Mouse (Mus musculus) C2C12 (cell line): Measurements from ENCODE around the gene Trp53i11. TPM values are rescaled to one million over a fixed set of nuclear protein-coding genes. Genes with fewer than 3 reads are reported as not detected.

Experiments
- H3K27me3 ChIP-seq: one replicate; pipeline ENCODE4 v1.6.1; 2011; ENCODE audit not compliant: control insufficient read depth, insufficient read depth, insufficient read length
- H3K36me3 ChIP-seq: one replicate; pipeline ENCODE4 v1.6.1; 2011; ENCODE audit not compliant: control insufficient read depth, insufficient read depth
- H3K4me3 ChIP-seq: one replicate; pipeline ENCODE4 v1.5.1; 2011; ENCODE audit warnings: mild to moderate bottlenecking, control low read depth; ENCODE audit not compliant: poor library complexity, insufficient read depth, severe bottlenecking
- H3K79me2 ChIP-seq: one replicate; pipeline ENCODE4 v1.6.1; 2011; ENCODE audit not compliant: control insufficient read depth, insufficient read depth
- H3K79me3 ChIP-seq: one replicate; pipeline ENCODE4 v1.6.1; 2011; ENCODE audit warnings: low read depth, control low read depth
- H3ac ChIP-seq: one replicate; pipeline ENCODE3; 2011; ENCODE audit warnings: low read depth; ENCODE audit not compliant: control insufficient read depth, insufficient read length
- CEBPB ChIP-seq: IDR thresholded peaks from one replicate; pipeline ENCODE4 v1.6.1; 2011; ENCODE audit warnings: low read depth, mild to moderate bottlenecking, control low read depth, moderate library complexity
- CTCF ChIP-seq: IDR thresholded peaks from one replicate; pipeline ENCODE4 v1.5.1; 2011; ENCODE audit not compliant: control insufficient read depth, insufficient read depth, insufficient read length
- FOSL1 ChIP-seq: IDR thresholded peaks from one replicate; pipeline ENCODE4 v1.8.0; 2011; ENCODE audit warnings: mild to moderate bottlenecking, low read length; ENCODE audit not compliant: poor library complexity, insufficient read depth, severe bottlenecking
- MAX ChIP-seq: IDR thresholded peaks from one replicate; pipeline ENCODE4 v1.6.1; 2011; ENCODE audit warnings: mild to moderate bottlenecking, control low read depth
- MYOD1 ChIP-seq: IDR thresholded peaks from one replicate; pipeline ENCODE4 v1.6.1; 2011; ENCODE audit warnings: low read depth; ENCODE audit not compliant: control insufficient read depth, insufficient read length
- MYOG ChIP-seq: IDR thresholded peaks from one replicate; pipeline ENCODE4 v1.6.1; 2011; ENCODE audit not compliant: control insufficient read depth, insufficient read length; ENCODE audit errors: extremely low read depth
- USF1 ChIP-seq: IDR thresholded peaks from one replicate; pipeline ENCODE4 v1.6.1; 2011; ENCODE audit warnings: low read depth, mild to moderate bottlenecking, control low read depth, moderate library complexity
- polyA plus RNA-seq: library from polyadenylated mRNA; unstranded; fragments of >200 nt; fragmentation: generic; extraction: Trizol; gene quantifications from one replicate; pipeline ENCODE4 v1.2.1, GENCODE M21; 2012; ENCODE audit warnings: missing spikeins

Gene Trp53i11
- polyA plus RNA-seq, 1 experiment: 3.3 TPM

DNA sequence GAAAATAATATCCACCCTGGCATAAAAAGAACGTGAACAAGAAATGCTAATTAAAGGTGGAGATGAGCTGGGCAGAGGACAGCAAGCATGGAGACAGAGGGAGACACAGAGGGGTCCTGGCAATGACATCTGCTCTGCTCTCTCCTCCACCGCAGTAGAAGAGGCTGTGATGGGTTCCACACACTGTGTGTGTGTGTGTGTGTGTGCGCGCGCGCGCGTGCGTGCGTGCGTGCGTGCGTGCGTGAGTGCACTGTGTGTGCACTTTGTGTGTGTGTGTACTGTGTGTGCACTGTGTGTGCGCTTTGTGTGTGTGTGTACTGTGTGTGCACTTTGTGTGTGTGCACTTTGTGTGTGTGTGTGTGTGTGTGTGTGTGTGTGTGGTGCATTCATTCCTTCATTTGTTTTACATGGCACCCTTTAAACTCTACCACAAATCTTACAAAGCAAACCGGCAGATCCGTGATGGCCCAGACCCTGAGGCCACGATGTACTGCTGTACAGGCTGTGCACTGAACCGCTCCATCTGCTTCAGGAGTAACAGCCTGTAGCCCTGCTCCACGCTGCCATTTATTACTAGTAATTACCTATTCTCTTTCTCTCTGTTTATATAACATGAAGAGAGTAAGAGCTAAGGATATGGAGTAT, 9.6 kb upstream of the Trp53i11 start:
- no peak overlapping the region for H3ac ChIP-seq
- no peaks in the 10 kb centered on the region for H3K79me2 ChIP-seq
- peaks cover 31% of the 10 kb centered on the region for H3K27me3 ChIP-seq
- H3K36me3 ChIP-seq: no peaks in the 10 kb centered on the region
- no peaks in the 10 kb centered on the region for H3K79me3 ChIP-seq
- TF ChIP-seq USF1 (no peak), CEBPB (no peak), CTCF (no peak), FOSL1 (no peak)
- H3K4me3 ChIP-seq: no peak overlapping the region

DNA sequence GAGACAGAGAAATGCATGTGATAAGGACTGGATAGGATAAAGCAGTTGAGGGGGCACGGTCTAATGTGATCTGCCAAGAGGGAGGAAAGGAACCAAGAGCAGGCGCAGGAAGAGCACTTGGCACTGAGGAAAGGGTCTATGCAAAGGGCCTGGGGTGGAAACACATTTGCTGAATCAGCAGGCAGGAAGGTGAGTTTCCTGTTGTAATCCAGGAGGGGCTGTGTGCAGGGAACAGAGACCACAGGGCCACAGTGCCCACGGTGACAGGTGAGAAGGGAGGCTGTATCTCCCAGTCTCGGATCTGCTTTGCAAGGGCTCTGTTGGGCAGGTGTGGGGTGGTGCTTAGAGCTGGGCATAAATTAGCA, 9.1 kb upstream of the Trp53i11 start:
- peaks cover 35% of the 10 kb centered on the region for H3K27me3 ChIP-seq
- TF ChIP-seq MYOG (no peak), MAX (no peak), MYOD1 (no peak), CEBPB (no peak), FOSL1 (no peak), CTCF (no peak), USF1 (no peak)
- H3K79me3 ChIP-seq: no peaks in the 10 kb centered on the region
- H3K79me2 ChIP-seq: no peaks in the 10 kb centered on the region
- H3K36me3 ChIP-seq: no peaks in the 10 kb centered on the region
- H3ac ChIP-seq: no peak overlapping the region
- no peak overlapping the region for H3K4me3 ChIP-seq

DNA sequence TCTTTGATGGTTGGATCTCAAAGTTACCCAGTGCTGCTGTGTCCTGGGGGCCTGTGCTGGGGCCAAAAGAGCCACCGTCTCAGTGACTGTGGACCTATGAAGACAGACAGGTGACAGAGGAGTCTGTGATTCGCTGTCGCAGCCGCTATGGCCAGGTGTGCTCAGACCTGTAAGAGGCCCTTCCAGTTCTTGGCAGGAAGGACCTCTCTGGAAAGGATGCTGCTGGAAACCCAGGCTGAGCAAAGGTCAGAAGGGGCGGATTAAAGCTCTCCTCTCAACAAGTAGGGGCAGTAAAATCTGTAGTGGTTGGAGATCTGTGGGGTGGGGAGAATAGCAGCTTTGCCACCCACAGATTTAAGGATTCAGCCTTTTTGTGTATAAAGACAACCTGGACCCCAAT, 7.7 kb upstream of the Trp53i11 start:
- Histone ChIP-seq H3K79me3 (no peaks in the 10 kb centered on the region), H3ac (no peak overlapping the region), H3K4me3 (no peak overlapping the region), H3K36me3 (no peaks in the 10 kb centered on the region), H3K27me3 (peaks cover 41% of the 10 kb centered on the region), H3K79me2 (no peaks in the 10 kb centered on the region)
- TF ChIP-seq CEBPB: no peak
- TF ChIP-seq MYOG: no peak
- TF ChIP-seq FOSL1: no peak

DNA sequence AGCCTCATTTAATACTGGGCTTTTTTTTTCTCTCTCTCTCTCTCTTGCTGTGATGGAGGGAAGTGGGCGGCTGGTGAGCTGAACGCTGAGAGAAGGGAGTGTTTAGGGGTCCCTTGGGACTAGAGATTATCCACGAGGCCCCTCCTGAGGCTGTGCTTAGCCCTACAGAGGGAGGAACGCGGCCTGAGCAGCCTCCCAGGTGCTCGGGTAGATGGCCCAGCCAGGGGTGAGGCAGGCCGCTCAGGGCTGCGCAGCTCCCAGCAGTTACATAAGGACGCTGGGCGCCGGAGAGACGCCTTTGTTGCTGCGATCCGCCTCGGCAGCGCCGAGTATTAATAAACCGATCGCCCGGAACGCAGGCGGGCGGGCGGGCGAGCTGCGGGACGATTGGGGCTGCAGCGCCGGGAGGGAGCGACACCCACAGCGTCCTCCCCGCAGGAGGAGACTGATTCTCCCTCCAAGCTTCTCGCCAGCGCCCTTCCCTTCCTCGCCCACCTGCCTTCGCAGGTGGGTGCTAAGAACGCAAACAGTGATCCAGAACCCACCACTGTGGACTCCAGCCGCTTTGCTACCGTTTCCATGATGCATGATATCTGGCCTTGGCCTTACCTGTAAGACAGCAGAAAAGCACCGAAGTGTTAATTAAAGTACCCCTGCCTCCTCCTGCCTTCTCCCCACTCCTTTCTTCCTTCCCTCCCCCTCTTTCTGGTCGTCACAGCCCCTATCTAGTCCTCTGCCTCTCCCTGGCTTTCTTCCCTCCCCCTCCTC, 7.1 kb upstream of the Trp53i11 start:
- Histone ChIP-seq H3K27me3 (peaks cover 41% of the 10 kb centered on the region), H3K79me2 (no peaks in the 10 kb centered on the region), H3ac (peak overlapping the region; percentile 36), H3K36me3 (no peaks in the 10 kb centered on the region), H3K4me3 (no peak overlapping the region), H3K79me3 (no peaks in the 10 kb centered on the region)
- TF ChIP-seq CEBPB (no peak), FOSL1 (no peak), CTCF (no peak), MYOG (no peak), MYOD1 (no peak), MAX (no peak), USF1 (no peak)

DNA sequence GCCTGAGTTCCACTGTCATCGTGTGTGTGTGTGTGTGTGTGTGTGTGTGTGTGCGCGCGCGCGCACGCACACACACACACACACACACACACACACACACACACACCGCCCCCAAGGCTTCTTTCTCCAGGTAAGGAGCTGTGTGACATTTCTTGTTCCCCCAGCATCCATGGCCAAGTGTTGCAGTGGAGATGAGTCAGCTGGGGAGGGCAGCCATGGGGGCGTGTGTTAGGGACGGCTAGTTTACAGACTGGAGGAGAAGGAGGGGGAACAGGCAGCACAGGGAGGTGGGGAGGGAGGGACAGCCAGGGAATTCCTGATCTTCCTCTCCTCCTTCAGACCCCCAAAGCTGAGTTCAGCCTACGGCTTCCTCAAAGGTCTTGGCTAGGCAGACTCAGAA, 4.5 kb upstream of the Trp53i11 start:
- no peak for TF ChIP-seq CTCF
- no peak for TF ChIP-seq MYOD1
- TF ChIP-seq MYOG: no peak
- no peak for TF ChIP-seq USF1
- no peak for TF ChIP-seq MAX
- no peak for TF ChIP-seq CEBPB
- TF ChIP-seq FOSL1: no peak
- Histone ChIP-seq H3ac (no peak overlapping the region), H3K4me3 (no peak overlapping the region), H3K27me3 (peaks cover 37% of the 10 kb centered on the region), H3K79me2 (no peaks in the 10 kb centered on the region), H3K36me3 (no peaks in the 10 kb centered on the region), H3K79me3 (no peaks in the 10 kb centered on the region)

DNA sequence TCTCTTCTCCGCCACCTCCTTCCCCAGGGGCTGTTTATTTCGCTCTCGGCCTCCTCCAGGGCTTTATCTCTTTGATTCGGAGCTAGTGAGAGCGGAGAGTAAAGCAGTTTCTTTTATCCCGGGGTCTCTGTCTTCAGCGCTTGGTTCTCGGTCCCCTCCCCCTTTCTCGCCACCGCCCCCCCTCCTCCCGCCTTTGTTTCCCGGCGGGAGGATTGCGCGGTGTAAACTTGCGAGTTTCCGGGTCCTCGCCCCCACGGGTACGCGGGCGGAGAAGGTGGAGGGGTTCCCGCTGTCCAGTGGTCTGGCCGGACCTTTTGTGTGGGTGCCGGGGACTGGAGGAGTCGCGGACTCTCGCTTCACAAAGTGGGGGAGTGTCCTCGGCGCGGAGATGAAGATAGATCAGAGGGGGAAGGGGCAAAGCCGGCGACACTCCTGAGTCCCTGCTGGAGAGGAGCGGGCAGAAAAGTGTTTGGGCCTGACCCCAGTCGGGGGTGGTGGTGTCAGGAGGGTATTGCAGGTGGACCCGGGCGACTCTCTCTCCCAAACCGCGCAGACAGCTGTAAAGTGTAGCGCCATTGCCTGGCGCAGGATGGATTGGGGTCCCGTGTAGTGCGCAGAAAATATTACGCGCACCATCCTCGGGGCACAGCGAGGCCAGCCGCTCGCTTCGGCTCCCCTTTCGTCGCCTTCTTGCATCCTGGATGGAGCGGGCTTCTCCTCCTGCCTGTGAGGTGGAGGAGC, 842 bp downstream of the Trp53i11 start:
- peak overlapping the region; percentile 11 for H3K4me3 ChIP-seq
- no peak for TF ChIP-seq USF1
- no peak for TF ChIP-seq MYOD1
- TF ChIP-seq FOSL1: no peak
- TF ChIP-seq MYOG: no peak
- no peak for TF ChIP-seq MAX
- TF ChIP-seq CEBPB: no peak
- no peak for TF ChIP-seq CTCF

More for the DNA sequence above, 842 bp downstream of the Trp53i11 start:
- H3K79me2 ChIP-seq: no peaks in the 10 kb centered on the region
- peak overlapping the region; percentile 62 for H3ac ChIP-seq
- peaks cover 15% of the 10 kb centered on the region for H3K27me3 ChIP-seq
- no peaks in the 10 kb centered on the region for H3K36me3 ChIP-seq
- no peaks in the 10 kb centered on the region for H3K79me3 ChIP-seq
